In the genomic region with DNA sequence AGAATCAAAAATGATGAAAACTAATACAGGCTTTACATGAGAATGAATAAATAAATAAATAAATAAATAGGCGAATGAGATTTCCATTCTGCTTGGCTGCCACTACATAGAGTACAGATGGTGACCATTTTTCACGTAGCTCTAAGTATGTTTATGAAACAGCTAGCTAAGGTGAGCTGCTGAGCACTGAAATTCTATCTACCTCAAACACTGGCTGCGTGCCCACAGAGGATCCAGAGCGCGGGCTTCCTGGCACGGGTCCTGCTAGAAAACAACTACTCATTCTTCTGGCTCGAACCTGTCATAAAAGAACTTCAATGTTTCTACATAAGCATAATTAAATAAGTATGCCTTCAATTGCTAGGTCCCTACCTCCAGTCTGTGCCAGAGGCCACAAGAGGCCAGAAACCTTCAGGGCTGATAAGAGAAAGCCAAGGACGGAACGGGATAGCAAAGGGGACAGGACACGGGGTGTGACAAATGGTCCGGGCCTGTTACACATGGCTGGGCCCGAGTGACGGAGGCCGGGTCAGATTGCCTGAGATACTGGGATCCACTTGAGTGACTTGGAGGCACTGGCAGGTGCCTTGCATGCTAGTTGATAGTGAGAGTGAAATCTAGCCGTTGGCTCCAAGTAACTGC, we compare ENCODE assay signal across 8 mouse cellular contexts. TPM values are rescaled to one million over a fixed set of nuclear protein-coding genes. Genes with fewer than 3 reads are reported as not detected.
DNase-seq lines count a peak whose midpoint lies in the region; ATAC-seq and TF ChIP-seq lines count a peak whose summit lies in the region.

No protein-coding gene starts in this region.

- no peaks in the 10 kb centered on the region for H3K9me3 ChIP-seq in hindbrain, embryonic 15.5 days
- H3K9me3 ChIP-seq in hindbrain, embryonic 10.5 days = no peaks in the 10 kb centered on the region
- no peaks in the 10 kb centered on the region for H3K9me3 ChIP-seq in intestine, postnatal 0 days (ENCODE audit: control insufficient read depth)
- no peaks in the 10 kb centered on the region for H3K9me3 ChIP-seq in liver, postnatal 0 days (ENCODE audit: low read length)

- H3K4me2 ChIP-seq in hindbrain, embryonic 15.5 days = no peak overlapping the region
- peak overlapping the region; percentile 33 for H3K4me2 ChIP-seq in intestine, postnatal 0 days (replicated peaks; ENCODE audit: low read depth)
- H3K4me2 ChIP-seq in liver, postnatal 0 days (ENCODE audit: low read depth, low read length) = no peak overlapping the region

- no peaks in the 10 kb centered on the region for H3K36me3 ChIP-seq in hindbrain, embryonic 15.5 days
- no peaks in the 10 kb centered on the region for H3K36me3 ChIP-seq in hindbrain, embryonic 10.5 days
- no peaks in the 10 kb centered on the region for H3K36me3 ChIP-seq in intestine, postnatal 0 days (ENCODE audit: control insufficient read depth, insufficient read depth)
- H3K36me3 ChIP-seq in liver, postnatal 0 days (replicated peaks; ENCODE audit: insufficient read depth, low read length) = no peaks in the 10 kb centered on the region

- H3K27ac ChIP-seq in hindbrain, embryonic 15.5 days (replicated peaks) = no peak overlapping the region
- no peak overlapping the region for H3K27ac ChIP-seq in hindbrain, embryonic 10.5 days
- H3K27ac ChIP-seq in intestine, postnatal 0 days (ENCODE audit: low read depth, low read length) = no peak overlapping the region
- H3K27ac ChIP-seq in liver, postnatal 0 days (ENCODE audit: low read depth) = no peak overlapping the region

- intact Hi-C loops in left cerebral cortex, postnatal 36 days (cut with DNase I) = no loop called here

- TF ChIP-seq CTCF in intestine, postnatal 0 days (IDR thresholded peaks at IDR 0.05; ENCODE audit: low read depth) = no peak
- no peak for TF ChIP-seq CTCF in liver, postnatal 0 days (IDR thresholded peaks at IDR 0.05; ENCODE audit: low read depth)

- H3K4me1 ChIP-seq in hindbrain, embryonic 15.5 days (replicated peaks) = peaks cover 9% of the 10 kb centered on the region
- H3K4me1 ChIP-seq in hindbrain, embryonic 10.5 days (replicated peaks) = peaks cover 16% of the 10 kb centered on the region; the same call in 1 of the 2 replicates
- H3K4me1 ChIP-seq in intestine, postnatal 0 days (replicated peaks; ENCODE audit: control insufficient read depth, insufficient read depth, low read length) = peaks cover 6% of the 10 kb centered on the region; the same call in 1 of the 2 replicates
- H3K4me1 ChIP-seq in liver, postnatal 0 days (ENCODE audit: insufficient read depth) = no peaks in the 10 kb centered on the region

- H3K27me3 ChIP-seq in hindbrain, embryonic 15.5 days = no peaks in the 10 kb centered on the region
- no peaks in the 10 kb centered on the region for H3K27me3 ChIP-seq in hindbrain, embryonic 10.5 days (ENCODE audit: insufficient read depth, poor library complexity, severe bottlenecking)
- H3K27me3 ChIP-seq in intestine, postnatal 0 days (replicated peaks; ENCODE audit: control insufficient read depth, insufficient read depth, low read length) = no peaks in the 10 kb centered on the region
- no peaks in the 10 kb centered on the region for H3K27me3 ChIP-seq in liver, postnatal 0 days (ENCODE audit: insufficient read depth, low read length)

- no peak for TF ChIP-seq EP300 in liver, postnatal 0 days (IDR thresholded peaks at IDR 0.05; ENCODE audit: low read depth)

- 67% methylated on average over 15 of the region's 15 CpGs for WGBS in hindbrain, embryonic 15.5 days
- WGBS in hindbrain, embryonic 10.5 days = 75% methylated on average over 15 of the region's 15 CpGs
- whole genome bisulfite sequencing in intestine, postnatal 0 days = 34% methylated on average over 15 of the region's 15 CpGs
- WGBS in liver, postnatal 0 days (ENCODE audit: insufficient replicate concordance) = 79% methylated on average over 15 of the region's 15 CpGs

- no peak overlapping the region for H3K9ac ChIP-seq in hindbrain, embryonic 15.5 days
- H3K9ac ChIP-seq in intestine, postnatal 0 days (ENCODE audit: low read depth, low read length) = no peak overlapping the region
- no peak overlapping the region for H3K9ac ChIP-seq in liver, postnatal 0 days (replicated peaks)

- H3K4me3 ChIP-seq in hindbrain, embryonic 15.5 days = no peak overlapping the region
- no peak overlapping the region for H3K4me3 ChIP-seq in hindbrain, embryonic 10.5 days
- no peak overlapping the region for H3K4me3 ChIP-seq in intestine, postnatal 0 days (ENCODE audit: low read depth, low read length)
- H3K4me3 ChIP-seq in liver, postnatal 0 days (ENCODE audit: low read depth, low read length) = no peak overlapping the region

- ATAC-seq in hindbrain, embryonic 15.5 days (ENCODE audit: low FRiP score, low read depth) = peak; percentile 43; the same call in 1 of the 2 replicates
- ATAC-seq in intestine, postnatal 0 days = peak; percentile 84
- peak; percentile 2; the same call in 1 of the 2 replicates for ATAC-seq in megakaryocyte progenitor cell, adult 5-6 weeks (replicated peaks; ENCODE audit: poor library complexity)
- ATAC-seq in liver, postnatal 0 days = no peak

- DNase-seq in hindbrain, embryonic 10.5 days (ENCODE audit: low spot score) = no peak
- peak; percentile 77 for DNase-seq in cerebellum, adult 8-10 months
- no peak for DNase-seq in left cerebral cortex, postnatal 36 days (ENCODE audit: low spot score in 2 of 2)
- DNase-seq in retina, postnatal 1 day = no peak
- DNase-seq in liver, postnatal 0 days = no peak

RNA-seq across cellular contexts. Expression of a gene that starts 37.7 kb away (rescaled TPM):
- polyA plus RNA-seq in hindbrain, embryonic 15.5 days (2015; fragmentation: Nextera tagmentation; extraction: Ambion mirVana) = 11.4 and 12.5 TPM in 2 replicates
- 14.7 and 23.6 TPM in 2 replicates for polyA plus RNA-seq in hindbrain, embryonic 10.5 days (2016; fragmentation: Nextera tagmentation; extraction: Ambion mirVana)
- 20.2 and 22.4 TPM in 2 replicates for polyA plus RNA-seq in intestine, postnatal 0 days (2015; fragmentation: Nextera tagmentation; extraction: Ambion mirVana)
- total RNA-seq in megakaryocyte progenitor cell, adult 5-6 weeks (2015) = 15.5 and 15.9 TPM in 2 replicates
- 17.9 and 20.4 TPM in 2 replicates for total RNA-seq in megakaryocyte progenitor cell, adult 5-6 weeks (2017)
- 1 to 10 TPM; 7.5 to 9.8 TPM for total RNA-seq in left cerebral cortex, postnatal 36 days (2021)
- 2.9 and 3.2 TPM in 2 replicates for polyA plus RNA-seq in liver, postnatal 0 days (2015; fragmentation: Nextera tagmentation; extraction: Ambion mirVana)
